Mouse (Mus musculus): Measurements from ENCODE around the gene Adamts9.

DNA sequence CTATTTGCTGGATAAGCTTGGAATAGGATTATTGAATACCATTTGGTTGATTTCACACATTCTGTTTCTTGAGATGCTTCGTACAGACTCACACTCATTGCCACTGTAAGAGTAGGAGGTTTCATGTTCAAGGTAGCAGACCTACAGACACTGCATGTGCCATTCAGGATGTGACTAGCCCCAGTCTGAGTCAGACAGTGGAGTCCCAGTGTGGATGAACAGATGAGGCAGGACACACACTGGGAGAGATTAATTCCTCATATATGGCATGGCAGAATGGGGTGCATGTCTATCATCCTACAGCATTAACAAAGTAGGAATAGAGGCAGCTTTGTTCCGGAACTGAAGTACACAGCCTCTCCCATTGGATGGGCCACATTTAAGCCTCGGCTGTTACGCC is 66.1 kb downstream of the Adamts9 start:
- TF ChIP-seq CTCF (IDR thresholded peaks at IDR 0.05) (no peak), EP300 (IDR thresholded peaks at IDR 0.05) (no peak)

All from lung, postnatal 0 days (tissue).